Mouse (Mus musculus) C2C12 (cell line): Measurements from ENCODE around the gene Lrrc37a.

ENCODE experiments used
- CEBPB ChIP-seq: IDR thresholded peaks from one replicate; pipeline ENCODE4 v1.6.1; 2011; ENCODE audit warnings: low read depth, mild to moderate bottlenecking, control low read depth, moderate library complexity
- CTCF ChIP-seq: IDR thresholded peaks from one replicate; pipeline ENCODE4 v1.5.1; 2011; ENCODE audit not compliant: control insufficient read depth, insufficient read depth, insufficient read length
- FOSL1 ChIP-seq: IDR thresholded peaks from one replicate; pipeline ENCODE4 v1.8.0; 2011; ENCODE audit warnings: mild to moderate bottlenecking, low read length; ENCODE audit not compliant: poor library complexity, insufficient read depth, severe bottlenecking
- MAX ChIP-seq: IDR thresholded peaks from one replicate; pipeline ENCODE4 v1.6.1; 2011; ENCODE audit warnings: mild to moderate bottlenecking, control low read depth
- MYOD1 ChIP-seq: IDR thresholded peaks from one replicate; pipeline ENCODE4 v1.6.1; 2011; ENCODE audit warnings: low read depth; ENCODE audit not compliant: control insufficient read depth, insufficient read length
- MYOG ChIP-seq: IDR thresholded peaks from one replicate; pipeline ENCODE4 v1.6.1; 2011; ENCODE audit not compliant: control insufficient read depth, insufficient read length; ENCODE audit errors: extremely low read depth
- USF1 ChIP-seq: IDR thresholded peaks from one replicate; pipeline ENCODE4 v1.6.1; 2011; ENCODE audit warnings: low read depth, mild to moderate bottlenecking, control low read depth, moderate library complexity

GRCm38 (mm10) chr11:103411301-103411700 lies 93.1 kb downstream of the Lrrc37a start:
- TF ChIP-seq CTCF (no peak), USF1 (no peak), CEBPB (no peak), MAX (no peak), MYOD1 (no peak), FOSL1 (no peak), MYOG (no peak)
